17 mouse cellular contexts compared by ENCODE assay signal in the genomic region with DNA sequence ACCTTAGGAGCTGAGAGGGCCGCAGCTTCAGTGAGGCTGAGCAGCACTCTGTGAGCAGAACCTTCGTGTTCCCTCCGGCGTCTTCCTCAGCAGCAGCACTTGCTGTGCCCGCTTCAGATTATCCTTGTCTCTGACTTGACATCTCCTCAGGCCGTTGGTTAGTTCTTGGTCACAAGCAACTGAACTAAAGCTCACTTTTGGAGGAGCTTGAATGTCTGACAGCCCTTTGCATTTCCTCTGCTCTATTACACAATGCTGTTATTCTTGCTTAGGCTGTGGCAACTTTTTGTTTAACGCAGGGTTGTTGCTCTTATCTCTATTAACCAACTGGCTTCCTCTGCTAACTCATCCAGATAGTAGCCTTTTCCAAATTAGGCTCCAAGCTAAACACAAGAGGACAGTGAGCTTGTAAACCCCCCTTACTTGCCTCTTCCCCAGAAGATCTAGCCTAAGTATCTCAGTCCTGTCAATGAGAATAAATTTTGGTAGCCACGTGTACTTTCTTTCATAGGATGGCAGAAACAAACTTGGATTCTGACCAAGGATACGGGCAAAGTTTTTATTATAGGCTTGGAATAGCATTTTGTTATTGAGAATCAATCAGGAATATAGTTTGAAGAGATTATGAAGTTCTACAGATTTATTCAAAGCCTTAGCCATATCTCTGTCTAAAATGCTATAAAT. TPM values are rescaled to one million over a fixed set of nuclear protein-coding genes. Genes with fewer than 3 reads are reported as not detected.
A peak's percentile ranks its signal among the peaks of the same experiment; 100 is the strongest.
DNase-seq lines count a peak whose midpoint lies in the region; ATAC-seq and TF ChIP-seq lines count a peak whose summit lies in the region.
"Had no signal": no experiment of that assay in that cellular context is flagged by ENCODE, and none has a peak within 500 bp of the region (broad histone marks: within the 10 kb centered on the region; RNA-seq: fewer than 3 reads in every experiment).

No protein-coding gene starts in this region.

- no peak overlapping the region for H3K4me3 ChIP-seq in heart, embryonic 16.5 days (ENCODE audit: low read length)
- H3K4me3 ChIP-seq in liver, embryonic 16.5 days (ENCODE audit: low read depth, low read length), result peak overlapping the region; percentile 26
- H3K4me3 ChIP-seq in lung, postnatal 0 days (ENCODE audit: low read depth, low read length), result no peak overlapping the region
- H3K4me3 ChIP-seq: embryonic facial prominence, embryonic 12.5 days; forebrain, embryonic 13.5 days had no signal

- TF ChIP-seq EP300 in lung, postnatal 0 days (IDR thresholded peaks at IDR 0.05), result no peak

- no peak for ATAC-seq in heart, embryonic 16.5 days (replicated peaks; ENCODE audit: extremely low read depth, insufficient read depth, low FRiP score)
- ATAC-seq in erythroblast, adult 5-6 weeks (replicated peaks; ENCODE audit: low FRiP score, poor library complexity, severe bottlenecking), result peak; percentile 73
- peak; percentile 73 for ATAC-seq in liver, embryonic 16.5 days (ENCODE audit: low read depth)
- no peak; the same call in 1 of the 2 replicates for ATAC-seq in lung, postnatal 0 days
- ATAC-seq: forebrain, embryonic 13.5 days had no signal

- DNase-seq in heart, adult 9 months (ENCODE audit: low spot score in 2 of 2), result no peak
- DNase-seq in MEL-GATA-1-ER (ENCODE audit: extremely low read depth, low read depth) (peak; percentile 92), MN1 (ENCODE audit: low spot score) (no peak)
- no peak for DNase-seq in lung, postnatal 0 days (ENCODE audit: low spot score)
- DNase-seq in T-cell, adult 2 months (ENCODE audit: low spot score), result no peak
- DNase-seq: adrenal gland, postnatal 14 days; cerebellum, adult 11 months; cerebellum, postnatal 36 days; kidney, postnatal 10 days; layer of hippocampus, adult 9-11 months; lung, adult 2 months had no signal

- TF ChIP-seq CTCF in lung, postnatal 0 days (IDR thresholded peaks at IDR 0.05), result no peak

- 0 out of 2 replicates have a peak, but pooled peaks cover 5% of the 10 kb centered on the region for H3K9me3 ChIP-seq in heart, embryonic 16.5 days (replicated peaks; ENCODE audit: control insufficient read depth, low read length)
- H3K9me3 ChIP-seq in liver, embryonic 16.5 days (replicated peaks; ENCODE audit: control insufficient read depth, low read length), result no peaks in the 10 kb centered on the region
- no peaks in the 10 kb centered on the region for H3K9me3 ChIP-seq in lung, postnatal 0 days (ENCODE audit: low read length)
- H3K9me3 ChIP-seq: embryonic facial prominence, embryonic 12.5 days had no signal

- WGBS in heart, embryonic 16.5 days, result 60% methylated on average over 9 of the region's 9 CpGs
- 23% methylated on average over 9 of the region's 9 CpGs for WGBS in liver, embryonic 16.5 days (ENCODE audit: insufficient replicate concordance)
- WGBS in lung, postnatal 0 days, result 79% methylated on average over 9 of the region's 9 CpGs

- no peak overlapping the region for H3K4me2 ChIP-seq in heart, embryonic 16.5 days (ENCODE audit: low read depth, low read length)
- H3K4me2 ChIP-seq in liver, embryonic 16.5 days (ENCODE audit: low read depth, low read length), result peak overlapping the region; percentile 32
- H3K4me2 ChIP-seq in lung, postnatal 0 days (replicated peaks; ENCODE audit: low read depth, low read length), result no peak overlapping the region
- H3K4me2 ChIP-seq: embryonic facial prominence, embryonic 12.5 days; forebrain, embryonic 13.5 days had no signal

- no peaks in the 10 kb centered on the region for H3K27me3 ChIP-seq in heart, embryonic 16.5 days (ENCODE audit: control insufficient read depth, insufficient read depth, low read length)
- H3K27me3 ChIP-seq in liver, embryonic 16.5 days (ENCODE audit: control insufficient read depth, insufficient read depth, low read depth, low read length), result no peaks in the 10 kb centered on the region
- no peaks in the 10 kb centered on the region for H3K27me3 ChIP-seq in lung, postnatal 0 days (replicated peaks; ENCODE audit: insufficient read depth, low read length)
- H3K27me3 ChIP-seq: CH12.LX; embryonic facial prominence, embryonic 12.5 days; forebrain, embryonic 13.5 days had no signal

- peaks cover 26% of the 10 kb centered on the region for H3K36me3 ChIP-seq in heart, embryonic 16.5 days (ENCODE audit: control insufficient read depth, insufficient read depth)
- H3K36me3 ChIP-seq in liver, embryonic 16.5 days (ENCODE audit: control insufficient read depth, insufficient read depth), result peaks cover 7% of the 10 kb centered on the region
- H3K36me3 ChIP-seq in lung, postnatal 0 days (ENCODE audit: insufficient read depth, low read length), result no peaks in the 10 kb centered on the region

- peaks cover 45% of the 10 kb centered on the region for H3K4me1 ChIP-seq in heart, embryonic 16.5 days (ENCODE audit: control insufficient read depth, insufficient read depth, low read length)
- peaks cover 42% of the 10 kb centered on the region for H3K4me1 ChIP-seq in liver, embryonic 16.5 days (ENCODE audit: control insufficient read depth, low read depth, low read length)
- peaks cover 15% of the 10 kb centered on the region; the same call in 1 of the 2 replicates for H3K4me1 ChIP-seq in lung, postnatal 0 days (ENCODE audit: insufficient read depth, low read depth, low read length)

- H3K9ac ChIP-seq in heart, embryonic 16.5 days (ENCODE audit: low read length), result no peak overlapping the region
- H3K9ac ChIP-seq in liver, embryonic 16.5 days (ENCODE audit: low read depth, low read length), result 0 out of 2 replicates have a peak overlapping the region, but pooled peaks have one; percentile 0
- no peak overlapping the region for H3K9ac ChIP-seq in lung, postnatal 0 days (replicated peaks; ENCODE audit: low read depth)
- H3K9ac ChIP-seq: embryonic facial prominence, embryonic 12.5 days; forebrain, embryonic 13.5 days had no signal

- peak overlapping the region; percentile 27; the same call in 1 of the 2 replicates for H3K27ac ChIP-seq in heart, embryonic 16.5 days (ENCODE audit: low read length)
- H3K27ac ChIP-seq in liver, embryonic 16.5 days (ENCODE audit: low read length), result peak overlapping the region; percentile 69
- H3K27ac ChIP-seq in lung, postnatal 0 days (ENCODE audit: low read length), result no peak overlapping the region
- H3K27ac ChIP-seq: embryonic facial prominence, embryonic 12.5 days; forebrain, embryonic 13.5 days had no signal

RNA-seq across cellular contexts. Expression of gene Arid2, which starts 11.4 kb away (rescaled TPM):
- polyA plus RNA-seq in heart, embryonic 16.5 days (2015; fragmentation: Nextera tagmentation; extraction: Ambion mirVana), result 13.5 and 14.0 TPM in 2 replicates
- total RNA-seq in erythroblast, adult 5-6 weeks (2015; ENCODE audit: low replicate concordance), result 35.9 and 39.0 TPM in 2 replicates
- total RNA-seq in erythroblast, adult 5-6 weeks (2017; ENCODE audit: low replicate concordance), result 32.6 and 35.7 TPM in 2 replicates
- polyA plus RNA-seq in liver, embryonic 16.5 days (2015; fragmentation: Nextera tagmentation; extraction: Ambion mirVana), result 7.4 and 7.9 TPM in 2 replicates
- 15.3 and 15.7 TPM in 2 replicates for polyA plus RNA-seq in lung, postnatal 0 days (2015; fragmentation: Nextera tagmentation; extraction: Ambion mirVana)

Comparison
In these comparisons a context has a peak if more than half of its experiments do, and no peak if none do; other contexts are left out.
1. ATAC-seq: peak in erythroblast, adult 5-6 weeks (single experiment) and liver, embryonic 16.5 days (single experiment); none in heart, embryonic 16.5 days (single experiment) and lung, postnatal 0 days (single experiment).